Mouse (Mus musculus): ENCODE results near the gene Erg.

The Erg gene

GRCm38 (mm10) chr16:95401869-95402268 is 184.5 kb downstream of the Erg start:
- no peak for DNase-seq (ENCODE audit: extremely low read depth, insufficient read length, low spot score)

- DNase-seq (ENCODE audit: extremely low read depth, insufficient read length, low spot score): no peak
Observed at GRCm38 (mm10) chr16:95398761-95399343, 187.5 kb downstream of the Erg start.

- DNase-seq (ENCODE audit: extremely low read depth, insufficient read length, low spot score): no peak
Observed at GRCm38 (mm10) chr16:95390787-95391186, 195.6 kb downstream of the Erg start.

- no peak for DNase-seq (ENCODE audit: extremely low read depth, insufficient read length, low spot score)
Observed at GRCm38 (mm10) chr16:95388811-95389529, 197.4 kb downstream of the Erg start.

GRCm38 (mm10) chr16:95388292-95388691 is 198.1 kb downstream of the Erg start:
- no peak for DNase-seq (ENCODE audit: extremely low read depth, insufficient read length, low spot score)

- DNase-seq (ENCODE audit: extremely low read depth, insufficient read length, low spot score): no peak
Observed at GRCm38 (mm10) chr16:95387008-95387407, 199.4 kb downstream of the Erg start.

- DNase-seq (ENCODE audit: extremely low read depth, insufficient read length, low spot score): no peak
Observed at GRCm38 (mm10) chr16:95385299-95385973, 201.0 kb downstream of the Erg start.

GRCm38 (mm10) chr16:95384590-95385148 is 201.7 kb downstream of the Erg start:
- no peak for DNase-seq (ENCODE audit: extremely low read depth, insufficient read length, low spot score)

GRCm38 (mm10) chr16:95382251-95382650 is 204.1 kb downstream of the Erg start:
- DNase-seq (ENCODE audit: extremely low read depth, insufficient read length, low spot score): no peak

- no peak for DNase-seq (ENCODE audit: extremely low read depth, insufficient read length, low spot score)
Observed at GRCm38 (mm10) chr16:95376834-95377233, 209.6 kb downstream of the Erg start.

GRCm38 (mm10) chr16:95376364-95376763 is 210.0 kb downstream of the Erg start:
- no peak for DNase-seq (ENCODE audit: extremely low read depth, insufficient read length, low spot score)

GRCm38 (mm10) chr16:95374646-95375045 is 211.7 kb downstream of the Erg start:
- DNase-seq (ENCODE audit: extremely low read depth, insufficient read length, low spot score): no peak

GRCm38 (mm10) chr16:95372960-95373359 is 213.4 kb downstream of the Erg start:
- DNase-seq (ENCODE audit: extremely low read depth, insufficient read length, low spot score): no peak

- no peak for DNase-seq (ENCODE audit: extremely low read depth, insufficient read length, low spot score)
Observed at GRCm38 (mm10) chr16:95371713-95372112, 214.7 kb downstream of the Erg start.

- no peak for DNase-seq (ENCODE audit: extremely low read depth, insufficient read length, low spot score)
Observed at GRCm38 (mm10) chr16:95366989-95367765, 219.2 kb downstream of the Erg start.

- DNase-seq (ENCODE audit: extremely low read depth, insufficient read length, low spot score): no peak
Observed at GRCm38 (mm10) chr16:95365214-95365613, 221.2 kb downstream of the Erg start.

GRCm38 (mm10) chr16:95363632-95364465 is 222.5 kb downstream of the Erg start:
- no peak for DNase-seq (ENCODE audit: extremely low read depth, insufficient read length, low spot score)

- DNase-seq (ENCODE audit: extremely low read depth, insufficient read length, low spot score): no peak
Observed at GRCm38 (mm10) chr16:95361950-95362349, 224.4 kb downstream of the Erg start.

GRCm38 (mm10) chr16:95360940-95361489 is 225.4 kb downstream of the Erg start:
- DNase-seq (ENCODE audit: extremely low read depth, insufficient read length, low spot score): no peak
